Mouse (Mus musculus) myocyte (in vitro differentiated cells): ENCODE measurements around the gene Ctnnd1. TPM values are rescaled to one million over a fixed set of nuclear protein-coding genes. Genes with fewer than 3 reads are reported as not detected.

ENCODE experiments used
- H3K27me3 ChIP-seq: one replicate; pipeline ENCODE4 v1.6.1; 2011; ENCODE audit not compliant: control insufficient read depth, insufficient read depth, insufficient read length
- H3K36me3 ChIP-seq: one replicate; pipeline ENCODE4 v1.6.1; 2011; ENCODE audit not compliant: control insufficient read depth, insufficient read depth
- H3K4me2 ChIP-seq: one replicate; pipeline ENCODE4 v1.6.1; 2011; ENCODE audit warnings: low read depth, control low read depth
- H3K4me3 ChIP-seq: one replicate; pipeline ENCODE4 v1.5.1; 2011; ENCODE audit warnings: mild to moderate bottlenecking, control low read depth, moderate library complexity
- H3K79me2 ChIP-seq: one replicate; pipeline ENCODE4 v1.6.1; 2011; ENCODE audit not compliant: control insufficient read depth, insufficient read depth
- H3ac ChIP-seq: one replicate; pipeline ENCODE4 v1.6.1; 2011; ENCODE audit not compliant: control insufficient read depth, insufficient read length
- CEBPB ChIP-seq: IDR thresholded peaks from 2 replicates; pipeline ENCODE4 v1.6.1; 2011; ENCODE audit warnings: mild to moderate bottlenecking, moderate library complexity; ENCODE audit not compliant: poor library complexity, insufficient read depth, severe bottlenecking
- E2F4 ChIP-seq: IDR thresholded peaks from one replicate; pipeline ENCODE4 v1.6.1; 2011; ENCODE audit warnings: mild to moderate bottlenecking, control low read depth, moderate library complexity; ENCODE audit not compliant: insufficient read depth
- MAX ChIP-seq: IDR thresholded peaks from one replicate; pipeline ENCODE4 v1.6.1; 2011; ENCODE audit warnings: low read depth, mild to moderate bottlenecking, control low read depth
- MYOD1 ChIP-seq, 3 experiments: IDR thresholded peaks; one replicate each; pipeline ENCODE4 v1.6.1; 2011; ENCODE audit warnings: control low read depth in 2 of 3, low read depth in 2 of 3, mild to moderate bottlenecking in 2 of 3, moderate library complexity in 1 of 3; ENCODE audit not compliant: insufficient read length in 2 of 3, control insufficient read depth in 1 of 3
- MYOG ChIP-seq, 3 experiments: IDR thresholded peaks; one replicate each; pipeline ENCODE4 v1.6.1; 2011; ENCODE audit warnings: control low read depth in 2 of 3, low read depth in 2 of 3, mild to moderate bottlenecking in 2 of 3; ENCODE audit not compliant: insufficient read length in 2 of 3, control insufficient read depth in 1 of 3, insufficient read depth in 1 of 3
- POLR2A ChIP-seq: IDR thresholded peaks from one replicate; pipeline ENCODE4 v1.6.1; 2011; ENCODE audit warnings: low read depth, mild to moderate bottlenecking, control low read depth, moderate library complexity; ENCODE audit not compliant: insufficient read length
- POLR2AphosphoS2 ChIP-seq: IDR thresholded peaks from one replicate; pipeline ENCODE4 v1.6.1; 2011; ENCODE audit warnings: low read depth, control low read depth; ENCODE audit not compliant: insufficient read length
- REST ChIP-seq: IDR thresholded peaks from one replicate; pipeline ENCODE4 v1.6.1; 2011; ENCODE audit warnings: mild to moderate bottlenecking, control low read depth, moderate library complexity; ENCODE audit not compliant: insufficient read depth, insufficient read length
- SRF ChIP-seq: IDR thresholded peaks from one replicate; pipeline ENCODE4 v1.6.1; 2011; ENCODE audit warnings: low read depth; ENCODE audit not compliant: control insufficient read depth, insufficient read length
- TCF12 ChIP-seq: IDR thresholded peaks from one replicate; pipeline ENCODE4 v1.6.1; 2011; ENCODE audit warnings: mild to moderate bottlenecking, control low read depth; ENCODE audit not compliant: poor library complexity, insufficient read depth, severe bottlenecking
- TCF3 ChIP-seq: IDR thresholded peaks from one replicate; pipeline ENCODE4 v1.6.1; 2011; ENCODE audit warnings: low read depth, control low read depth; ENCODE audit not compliant: insufficient read length
- USF1 ChIP-seq: IDR thresholded peaks from one replicate; pipeline ENCODE4 v1.6.1; 2011; ENCODE audit warnings: low read depth, mild to moderate bottlenecking, control low read depth, moderate library complexity
- polyA plus RNA-seq: library from polyadenylated mRNA; unstranded; fragments of >200 nt; fragmentation: generic; extraction: Trizol; gene quantifications from one replicate; pipeline ENCODE4 v1.2.1, GENCODE M21; 2012; ENCODE audit warnings: missing spikeins

Ctnnd1 gene
- polyA plus RNA-seq = 64.6 TPM

DNA sequence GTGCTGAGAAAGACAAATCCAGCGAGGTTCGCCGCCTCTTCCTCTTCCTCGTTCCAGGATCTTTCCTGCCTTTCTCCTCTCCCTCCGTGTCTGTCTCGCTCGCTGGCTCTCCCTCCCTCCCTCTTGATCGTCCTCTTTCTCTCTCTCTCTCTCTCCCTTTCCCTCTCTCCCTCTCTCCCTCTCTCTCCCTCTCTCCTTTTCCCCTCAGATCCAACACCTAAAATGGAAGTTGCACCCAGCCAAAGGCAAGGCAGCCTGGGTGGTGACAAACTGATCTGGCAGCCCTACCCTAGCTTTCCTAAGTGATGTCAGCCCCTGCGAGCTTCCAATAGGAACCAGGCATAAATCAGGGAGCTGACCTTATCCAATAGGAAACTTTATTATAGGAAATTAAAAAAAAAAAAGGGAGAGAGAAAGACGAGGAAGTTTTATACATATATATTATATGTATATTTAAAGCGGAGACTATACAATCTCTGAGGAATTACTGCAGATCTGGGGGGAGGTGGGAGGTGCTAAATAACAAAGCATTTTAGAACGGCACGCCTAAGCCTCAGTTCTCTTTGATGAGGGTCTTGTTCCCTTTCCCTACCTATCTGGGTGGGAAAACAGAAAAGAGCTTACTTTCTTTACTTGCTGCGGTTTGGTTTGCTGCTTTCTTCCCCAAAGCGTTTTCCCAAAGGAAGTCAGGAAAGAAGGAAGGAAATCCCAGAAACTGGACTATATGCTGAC lies at the start of gene Ctnnd1:
TSS of gene Ctnnd1 (minus strand) at position 302 of the 732 bp plus-strand sequence.
- H3K27me3 ChIP-seq = no peaks in the 10 kb centered on the region
- H3K4me2 ChIP-seq = peak within 1 kb of the TSS; percentile 99
- H3K79me2 ChIP-seq = peaks cover 47% of the 10 kb centered on the region
- no peaks in the 10 kb centered on the region for H3K36me3 ChIP-seq
- H3ac ChIP-seq = peak within 1 kb of the TSS; percentile 14
- peak within 1 kb of the TSS; percentile 82 for H3K4me3 ChIP-seq
- TF ChIP-seq POLR2AphosphoS2 = peak; percentile 78
- TF ChIP-seq MAX = no peak
- peak; percentile 72 for TF ChIP-seq POLR2A
- peak; percentile 86 for TF ChIP-seq SRF
- TF ChIP-seq TCF12 = no peak
- no peak for TF ChIP-seq TCF3
- no peak for TF ChIP-seq E2F4
- TF ChIP-seq MYOG (IDR thresholded peaks at IDR 0.05; ENCODE audit: control insufficient read depth in 1 of 3, insufficient read depth in 1 of 3, insufficient read length in 2 of 3, low read depth in 2 of 3) = no peak
- no peak for TF ChIP-seq USF1
- no peak for TF ChIP-seq CEBPB
- TF ChIP-seq MYOD1 (IDR thresholded peaks at IDR 0.05; ENCODE audit: control insufficient read depth in 1 of 3, insufficient read length in 2 of 3, low read depth in 2 of 3) = no peak
- TF ChIP-seq REST = no peak

DNA sequence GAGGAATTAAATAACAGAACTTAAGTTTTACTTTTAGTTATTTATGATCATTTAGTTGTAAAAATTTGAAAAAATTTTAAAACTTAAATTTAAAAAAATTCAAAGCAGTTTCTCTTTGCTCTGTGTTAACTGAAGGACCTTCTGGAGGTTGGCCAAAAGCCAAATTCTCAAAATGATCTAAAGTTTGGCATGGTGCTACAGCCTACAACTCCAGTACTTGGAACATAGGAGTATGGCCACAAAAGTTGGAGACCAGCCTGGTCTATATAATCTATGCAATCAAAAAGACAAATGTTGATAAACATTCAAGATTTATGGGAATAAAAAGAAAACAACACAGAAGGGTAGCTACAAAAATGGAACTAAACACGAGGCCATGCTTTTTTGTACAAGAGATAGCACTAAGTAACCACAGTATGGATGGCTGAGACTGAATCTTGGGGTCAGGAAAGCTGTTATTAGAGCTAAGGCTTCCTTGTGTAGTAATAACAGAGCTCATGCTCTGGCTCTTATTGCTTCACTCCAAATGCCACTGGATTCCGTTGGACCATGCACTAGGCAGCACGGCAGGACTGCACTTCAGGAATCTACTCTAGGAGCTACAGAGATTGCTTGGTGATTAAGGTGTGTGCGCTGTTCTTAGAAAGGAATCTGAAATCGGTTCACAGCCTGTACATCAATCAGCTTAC lies 44.6 kb upstream of the Ctnnd1 start:
- Histone ChIP-seq H3K4me3 (no peak overlapping the region), H3K4me2 (no peak overlapping the region), H3K36me3 (peaks cover 69% of the 10 kb centered on the region), H3ac (no peak overlapping the region), H3K27me3 (no peaks in the 10 kb centered on the region), H3K79me2 (no peaks in the 10 kb centered on the region)
- TF ChIP-seq TCF12 = no peak
- no peak for TF ChIP-seq E2F4
- TF ChIP-seq MAX = no peak
- TF ChIP-seq CEBPB = no peak
- TF ChIP-seq POLR2A = no peak
- TF ChIP-seq TCF3 = no peak
- TF ChIP-seq MYOD1 (IDR thresholded peaks at IDR 0.05; ENCODE audit: control insufficient read depth in 1 of 3, insufficient read length in 2 of 3, low read depth in 2 of 3) = no peak
- TF ChIP-seq SRF = no peak
- no peak for TF ChIP-seq POLR2AphosphoS2

DNA sequence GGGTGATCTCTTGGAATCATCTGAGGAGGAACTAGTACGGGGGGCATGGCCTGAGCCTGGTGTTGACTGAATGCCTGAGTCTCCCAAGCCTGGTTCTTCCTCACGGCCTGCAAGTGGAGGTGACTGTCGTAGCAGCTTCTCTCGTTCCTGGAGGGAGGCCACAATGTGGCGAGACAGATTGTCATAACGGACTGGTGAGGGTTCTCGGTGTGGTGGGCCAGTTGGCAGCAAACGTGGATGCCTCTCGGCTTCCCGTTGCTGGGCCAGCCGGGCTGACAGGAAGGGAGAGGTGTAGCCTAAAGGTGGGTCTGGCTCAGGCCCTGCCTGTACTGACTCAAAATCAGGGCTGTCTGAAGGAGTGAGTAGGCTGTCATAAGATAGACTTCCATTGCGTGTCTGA lies 39.5 kb upstream of the Ctnnd1 start:
- TF ChIP-seq TCF12 (no peak), POLR2AphosphoS2 (peak; percentile 54)
- H3K4me3 ChIP-seq = no peak overlapping the region
- no peak overlapping the region for H3ac ChIP-seq
- no peaks in the 10 kb centered on the region for H3K27me3 ChIP-seq
- H3K36me3 ChIP-seq = peaks cover 85% of the 10 kb centered on the region
- no peak overlapping the region for H3K4me2 ChIP-seq
- no peaks in the 10 kb centered on the region for H3K79me2 ChIP-seq

DNA sequence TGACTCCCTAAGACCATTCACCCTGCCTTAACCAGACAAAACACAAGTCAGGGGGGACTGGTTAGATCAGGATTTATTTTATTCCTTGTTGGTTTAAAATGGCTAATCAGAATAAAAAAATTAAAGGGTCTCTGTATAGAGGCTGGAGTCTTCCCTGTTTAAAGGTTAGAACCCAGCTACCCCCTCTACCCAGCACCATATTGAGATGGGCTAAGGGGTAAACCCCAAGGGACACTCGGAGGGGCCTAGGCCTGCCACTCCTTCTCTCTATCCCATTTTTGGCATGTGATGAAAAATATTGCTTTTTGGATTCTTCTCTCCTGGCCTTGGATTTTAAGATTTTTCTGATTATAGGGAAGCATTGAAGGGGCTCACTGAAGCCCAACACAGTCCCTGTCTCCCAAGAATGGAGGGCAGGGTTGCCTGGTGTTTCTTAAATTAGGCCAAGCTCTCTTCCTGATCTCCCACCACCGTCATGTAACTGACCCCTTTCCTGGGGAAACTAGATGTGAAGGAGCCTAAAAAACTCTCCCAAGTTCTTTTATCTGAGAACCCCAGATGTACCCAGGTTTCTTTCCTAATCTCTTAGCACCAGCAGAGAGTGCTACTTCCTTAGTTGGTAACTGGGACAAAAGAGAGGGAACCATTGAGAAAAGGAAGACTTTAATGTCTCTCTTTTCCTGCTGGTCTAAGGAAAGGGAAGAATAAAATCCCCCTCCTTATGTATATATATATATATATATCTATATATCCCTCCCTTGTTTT lies 37.7 kb upstream of the Ctnnd1 start:
- Histone ChIP-seq H3K36me3 (peaks cover 69% of the 10 kb centered on the region), H3ac (no peak overlapping the region), H3K4me2 (no peak overlapping the region), H3K27me3 (no peaks in the 10 kb centered on the region), H3K4me3 (no peak overlapping the region), H3K79me2 (no peaks in the 10 kb centered on the region)
- no peak for TF ChIP-seq TCF12

DNA sequence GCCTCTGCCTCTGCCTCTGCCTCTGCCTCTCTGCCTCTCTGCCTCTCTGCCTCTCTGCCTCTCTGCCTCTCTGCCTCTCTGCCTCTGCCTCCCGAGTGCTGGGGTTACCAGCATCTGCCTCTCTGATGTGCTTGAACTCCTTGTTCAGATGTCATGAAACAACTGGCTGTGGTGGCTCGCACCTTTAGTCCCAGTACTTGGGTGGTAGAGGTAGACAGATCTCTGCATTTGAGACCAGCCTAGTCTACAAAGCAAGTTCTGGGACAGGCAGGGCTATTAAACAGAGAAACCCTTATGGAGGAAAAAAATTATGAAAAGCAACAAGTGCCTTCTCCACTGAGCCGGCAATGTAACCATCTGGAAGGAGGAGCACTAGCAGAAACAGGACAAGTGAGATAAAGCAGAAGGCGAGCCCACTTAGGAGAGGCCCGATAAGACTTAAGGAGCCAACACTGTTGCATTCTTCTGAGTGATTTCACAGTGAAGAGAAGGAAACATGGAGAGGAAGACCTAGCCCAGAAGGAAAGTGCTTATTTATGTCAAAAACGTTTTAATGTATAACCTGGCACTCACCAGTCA lies 32.1 kb upstream of the Ctnnd1 start:
- Histone ChIP-seq H3K4me2 (no peak overlapping the region), H3K27me3 (no peaks in the 10 kb centered on the region), H3ac (no peak overlapping the region), H3K36me3 (peaks cover 20% of the 10 kb centered on the region), H3K4me3 (no peak overlapping the region), H3K79me2 (peaks cover 17% of the 10 kb centered on the region)
- TF ChIP-seq USF1 = no peak
- TF ChIP-seq POLR2A = no peak
- TF ChIP-seq TCF3 = no peak
- no peak for TF ChIP-seq REST
- no peak for TF ChIP-seq CEBPB
- no peak for TF ChIP-seq SRF
- no peak for TF ChIP-seq TCF12
- no peak for TF ChIP-seq MYOG (IDR thresholded peaks at IDR 0.05; ENCODE audit: control insufficient read depth in 1 of 3, insufficient read depth in 1 of 3, insufficient read length in 2 of 3, low read depth in 2 of 3)
- TF ChIP-seq E2F4 = no peak
- TF ChIP-seq MAX = no peak
- no peak for TF ChIP-seq MYOD1 (IDR thresholded peaks at IDR 0.05; ENCODE audit: control insufficient read depth in 1 of 3, insufficient read length in 2 of 3, low read depth in 2 of 3)
- no peak for TF ChIP-seq POLR2AphosphoS2
